Mouse (Mus musculus) T-helper 1 cell (primary cell): ENCODE data around the gene Disp2.

Source experiments
- in situ Hi-C: fragments of 300-600 bp; cut with MboI, MseI; formaldehyde crosslinking; loops from one replicate; pipeline ENCODE4 v1.15.1; 2025; ENCODE audit warnings: high pct_unique_total_duplicates

Gene Disp2

DNA sequence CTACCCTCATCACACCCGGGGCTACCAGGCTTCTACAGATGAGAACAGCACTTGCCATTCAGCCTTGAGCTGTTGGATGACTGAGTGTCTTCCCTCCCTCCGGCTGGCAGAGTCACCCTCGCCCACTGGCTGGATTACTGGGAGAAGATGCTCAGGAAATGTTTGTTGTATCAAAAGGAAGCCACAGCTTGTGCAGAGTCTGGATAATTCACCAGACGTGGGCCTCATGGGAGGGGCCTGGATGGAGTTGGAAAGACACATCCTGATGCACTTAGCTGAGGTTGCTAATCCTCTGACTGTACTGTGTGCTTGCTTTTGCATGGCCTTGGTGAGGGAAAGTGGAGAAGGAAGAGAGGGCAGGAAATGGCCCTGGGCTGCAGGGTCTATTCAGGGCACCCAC lies 23.4 kb upstream of the Disp2 start:
- in situ Hi-C loops: loop anchor here (5.0 kb wide), 1 partner anchor 119 kb away; no protein-coding TSS in a partner anchor

DNA sequence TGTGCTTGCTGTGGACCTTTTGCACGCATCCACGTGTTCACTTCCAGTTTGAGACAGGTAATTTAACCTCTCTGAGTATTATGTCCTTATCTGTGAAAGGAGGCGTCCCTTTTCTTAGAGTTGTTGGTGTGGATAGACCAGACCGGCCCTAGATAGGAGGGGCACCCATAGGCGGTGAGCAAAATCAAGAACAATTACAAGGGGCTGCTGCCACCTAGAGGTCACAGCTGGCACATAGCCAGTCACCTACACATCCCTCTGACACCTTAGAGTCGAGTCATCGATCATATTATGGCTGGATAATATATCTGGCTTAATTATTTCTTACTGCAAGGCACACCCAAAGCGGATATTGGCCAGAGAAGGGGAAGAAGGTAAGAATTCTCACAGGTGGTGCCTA lies 19.7 kb upstream of the Disp2 start:
- in situ Hi-C loops: loop anchor here (5.0 kb wide), 1 partner anchor 123 kb away; no protein-coding TSS in a partner anchor

DNA sequence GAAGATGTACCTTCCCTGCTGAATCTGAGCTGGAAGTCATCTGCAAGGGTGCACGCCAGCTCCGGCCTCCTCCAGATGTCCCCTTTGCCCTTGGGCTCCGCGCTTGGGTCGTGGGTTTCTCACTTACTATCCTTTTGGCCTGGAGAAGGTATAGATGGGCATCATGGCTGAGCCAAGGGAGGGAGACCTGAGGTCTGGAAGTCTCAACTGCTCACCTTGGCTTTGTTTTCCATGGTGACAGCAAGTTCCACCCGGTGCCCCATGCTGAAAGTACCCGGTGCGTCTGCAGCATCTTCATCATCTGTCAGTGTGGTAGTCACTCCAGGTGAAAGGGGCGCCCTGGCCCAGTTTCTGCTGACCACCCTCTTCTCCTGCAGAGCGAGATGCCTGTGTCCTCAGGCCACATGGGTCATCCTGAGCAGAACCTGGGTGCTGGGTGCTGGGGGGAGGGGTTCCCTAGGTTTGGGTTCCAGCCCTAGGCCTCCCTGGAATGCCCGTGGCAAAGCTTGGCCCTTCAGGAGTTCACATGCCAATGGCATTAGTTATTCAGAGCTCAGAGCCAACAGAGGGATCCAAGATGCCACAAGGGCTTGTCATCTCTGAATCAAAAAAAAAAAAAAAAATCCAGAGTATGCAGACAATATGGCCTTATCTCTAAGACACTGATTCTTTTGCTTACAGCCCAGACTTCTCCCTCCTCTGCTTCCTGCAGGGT lies 19.1 kb upstream of the Disp2 start:
- in situ Hi-C loops: no loop called here

DNA sequence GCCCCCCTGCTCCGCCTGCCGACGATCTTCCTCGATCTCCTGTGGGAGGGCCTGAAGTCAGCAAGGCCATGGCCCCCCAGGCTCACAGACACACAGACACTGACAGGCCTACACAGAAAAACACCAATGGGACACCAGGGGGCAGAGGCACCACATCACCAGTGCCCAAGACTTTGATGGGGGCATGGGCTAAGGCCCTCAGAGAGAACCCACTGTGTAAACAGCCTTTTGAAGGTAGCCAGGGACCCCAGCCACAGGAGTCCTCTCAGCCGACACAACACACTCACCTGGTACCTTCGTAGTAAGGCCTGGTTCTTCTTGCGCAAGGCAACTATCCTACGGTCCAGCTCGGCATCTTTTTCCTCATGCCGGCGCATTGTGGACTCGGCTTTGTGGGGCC lies 18.2 kb upstream of the Disp2 start:
- in situ Hi-C loops: no loop called here

DNA sequence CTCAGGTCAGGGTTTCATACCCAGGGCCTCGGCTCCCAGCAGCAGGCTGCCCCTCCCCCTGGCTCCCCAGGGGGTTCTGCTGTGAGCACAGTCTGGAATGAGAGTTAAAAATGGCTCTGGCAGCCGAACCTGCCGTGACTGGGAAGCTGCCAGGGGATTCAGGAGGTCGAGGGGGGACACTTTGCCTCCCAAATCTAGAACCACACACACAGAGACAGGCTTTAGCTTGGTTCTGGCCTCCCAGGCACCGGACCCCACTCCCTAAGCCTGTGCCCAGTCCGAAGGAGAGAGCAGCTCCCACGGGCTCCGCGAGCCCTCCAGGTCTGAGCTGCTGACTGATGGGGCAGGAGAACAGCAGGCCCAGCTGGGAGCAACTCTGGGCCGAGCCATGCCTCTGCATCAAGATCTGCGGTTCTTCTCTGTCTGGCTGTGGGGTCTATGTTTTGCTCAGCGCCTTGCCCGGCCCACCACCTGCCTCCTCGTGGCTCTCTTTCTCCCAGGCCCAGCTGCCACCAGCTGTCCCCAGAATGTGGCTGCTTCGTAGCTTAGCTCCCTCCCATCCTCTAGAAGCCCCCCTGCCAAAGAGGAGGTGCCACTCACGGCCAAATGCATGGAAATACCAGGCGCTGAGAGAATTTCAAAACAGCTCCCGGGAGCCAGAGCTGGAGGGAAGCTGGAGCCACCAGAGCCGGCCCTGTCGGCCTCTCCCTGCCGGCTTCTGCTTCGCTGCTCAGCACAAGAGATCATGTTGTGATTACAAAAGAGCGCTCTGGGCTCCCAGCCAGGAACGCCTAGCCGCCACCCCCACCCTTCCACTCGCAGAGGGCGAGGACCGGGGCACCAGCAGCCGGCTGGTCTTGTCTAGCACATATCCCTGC lies 17.4 kb upstream of the Disp2 start, which contains the start of gene Ccdc9b:
Gene Ccdc9b, minus strand, starts transcription at position 756 of the 878 bp plus-strand sequence.
- in situ Hi-C loops: no loop called here

DNA sequence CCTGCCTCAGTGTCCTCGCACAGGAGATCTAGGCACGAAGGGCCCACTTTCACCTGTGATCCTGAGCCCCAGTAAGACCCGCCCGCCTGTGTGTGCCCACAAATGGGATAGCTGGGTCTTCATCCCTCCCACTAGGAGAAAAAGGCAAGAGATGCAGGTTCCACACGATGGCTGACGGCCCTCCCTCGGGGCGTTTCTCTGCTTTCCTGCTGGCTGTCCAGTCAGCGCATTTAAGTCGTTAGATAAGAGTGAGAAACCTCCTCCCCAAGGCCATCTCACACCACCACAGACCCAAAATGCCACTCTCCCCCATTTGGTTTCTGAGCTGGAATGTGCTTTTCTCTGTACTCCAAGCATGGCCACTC lies 16.8 kb upstream of the Disp2 start:
- in situ Hi-C loops: no loop called here

DNA sequence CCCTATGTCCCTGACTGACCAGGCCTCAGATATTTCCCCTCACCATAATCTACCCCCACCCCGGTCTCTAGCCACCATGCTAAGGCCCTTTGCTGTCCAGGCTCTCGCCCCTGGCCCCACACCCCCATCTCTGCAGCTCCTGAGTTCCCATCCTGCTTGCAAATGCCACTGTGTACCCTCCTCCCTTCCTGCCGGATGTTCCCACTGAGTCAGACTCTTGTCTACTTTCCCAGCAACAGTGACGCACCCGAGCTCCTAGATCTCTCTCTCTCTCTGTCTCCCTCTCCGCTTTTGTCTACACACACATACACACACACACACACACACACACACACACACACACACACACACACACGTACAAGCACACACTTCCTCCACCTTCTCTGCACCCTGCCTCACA lies 16.1 kb upstream of the Disp2 start:
- in situ Hi-C loops: no loop called here

DNA sequence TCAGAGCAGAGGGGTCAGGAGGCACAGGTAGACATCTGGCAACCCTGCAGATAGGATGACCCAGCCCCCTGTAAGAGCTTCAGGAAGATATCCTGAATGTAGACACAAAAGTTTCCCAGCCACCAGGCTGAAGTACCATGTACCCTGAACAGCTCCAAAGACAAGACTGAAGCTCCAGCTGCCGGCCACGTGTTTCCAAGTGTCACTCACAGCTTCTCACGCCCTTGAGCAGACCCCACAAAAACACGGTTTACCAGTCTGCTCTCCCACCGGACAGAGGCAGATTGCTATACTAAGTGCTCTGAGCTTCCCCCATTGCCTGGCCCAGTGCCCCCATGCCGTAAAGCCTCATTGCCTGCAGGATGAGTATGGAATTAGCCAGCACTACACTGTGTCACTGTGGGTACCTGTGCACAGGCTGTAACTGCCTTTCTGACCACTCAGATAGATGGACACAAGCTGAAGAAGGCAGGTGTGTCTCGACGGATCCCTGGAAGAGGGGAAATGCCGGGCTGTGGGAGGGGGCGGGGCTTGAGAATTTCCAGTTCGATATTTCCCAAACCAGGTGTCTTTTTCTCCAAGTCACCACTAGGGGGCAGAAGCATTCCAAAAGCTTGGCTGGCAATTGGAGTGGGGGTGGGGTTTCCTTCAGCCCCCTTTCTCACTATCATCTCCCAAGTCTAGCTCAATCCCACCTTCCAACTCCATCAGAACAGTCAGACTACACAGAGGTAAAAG lies 15.3 kb upstream of the Disp2 start:
- in situ Hi-C loops: no loop called here

DNA sequence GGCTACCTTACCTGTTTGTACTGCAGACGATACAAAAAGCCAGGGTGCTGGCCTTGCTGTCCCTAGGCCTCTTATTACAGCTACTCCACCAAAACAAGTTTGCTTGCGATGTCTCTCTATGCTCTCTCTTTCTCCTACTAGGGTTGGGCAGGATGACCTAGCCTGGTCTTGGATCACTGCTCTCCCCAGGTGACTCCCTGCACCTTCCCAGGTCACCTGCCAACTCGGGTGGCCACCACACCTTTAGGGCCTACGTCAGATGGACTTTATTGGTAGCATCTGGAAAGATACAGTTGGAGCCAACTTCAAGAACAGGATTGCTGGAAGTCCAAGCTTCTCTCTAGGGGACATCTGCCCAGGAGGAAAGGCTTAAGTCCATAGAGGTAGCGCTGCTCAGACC lies 14.6 kb upstream of the Disp2 start:
- in situ Hi-C loops: loop anchor here (5.0 kb wide), 1 partner anchor 112 kb away; no protein-coding TSS in a partner anchor

DNA sequence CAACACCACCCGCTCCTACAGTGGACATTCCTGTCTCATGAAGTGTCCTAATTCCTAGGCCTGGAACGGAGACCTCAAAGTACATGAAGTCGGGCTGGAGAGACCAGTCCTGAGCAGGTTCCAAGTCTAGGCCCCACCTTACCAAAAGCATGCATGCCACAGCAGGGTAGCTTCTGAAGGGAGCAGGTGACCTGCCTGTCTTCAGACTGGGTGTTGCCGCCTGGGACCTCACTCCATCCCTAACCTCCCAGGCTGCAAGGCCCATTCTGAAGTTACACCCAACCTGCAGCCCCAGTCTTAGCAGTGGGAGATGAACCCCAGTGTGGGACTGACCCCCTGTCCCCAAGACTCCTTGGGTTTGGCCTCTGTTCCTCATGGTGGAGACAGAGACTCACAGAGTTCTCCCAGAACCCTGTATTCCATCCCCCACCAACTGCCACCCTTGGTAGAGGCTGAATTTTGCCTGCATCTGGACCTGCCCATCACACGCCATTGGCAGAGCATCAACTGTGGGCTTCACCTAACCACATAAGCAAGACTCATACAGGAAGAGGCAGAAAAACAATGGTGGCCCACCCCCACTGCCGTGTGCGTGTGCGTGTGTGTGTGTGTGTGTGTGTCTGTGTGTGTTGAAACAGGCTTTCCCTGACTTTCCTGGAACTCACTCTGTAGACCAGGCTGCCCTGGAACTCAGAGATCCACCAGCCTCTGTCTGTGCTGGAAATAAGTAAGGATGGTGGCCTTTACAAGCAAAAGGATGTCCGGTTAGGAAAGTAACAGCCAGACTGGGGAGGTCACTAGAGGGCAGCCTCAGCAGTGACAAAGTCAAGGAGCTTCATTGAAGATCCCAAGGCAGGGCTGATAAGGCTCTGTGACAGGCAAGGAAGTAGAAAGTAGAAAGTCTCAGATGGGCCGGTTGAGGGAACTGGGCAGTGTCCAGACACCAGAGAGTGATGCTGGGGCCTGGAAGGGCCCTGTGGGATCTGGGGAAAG lies 13.2 kb upstream of the Disp2 start:
- in situ Hi-C loops: loop anchor here (5.0 kb wide), 1 partner anchor 111 kb away; no protein-coding TSS in a partner anchor

DNA sequence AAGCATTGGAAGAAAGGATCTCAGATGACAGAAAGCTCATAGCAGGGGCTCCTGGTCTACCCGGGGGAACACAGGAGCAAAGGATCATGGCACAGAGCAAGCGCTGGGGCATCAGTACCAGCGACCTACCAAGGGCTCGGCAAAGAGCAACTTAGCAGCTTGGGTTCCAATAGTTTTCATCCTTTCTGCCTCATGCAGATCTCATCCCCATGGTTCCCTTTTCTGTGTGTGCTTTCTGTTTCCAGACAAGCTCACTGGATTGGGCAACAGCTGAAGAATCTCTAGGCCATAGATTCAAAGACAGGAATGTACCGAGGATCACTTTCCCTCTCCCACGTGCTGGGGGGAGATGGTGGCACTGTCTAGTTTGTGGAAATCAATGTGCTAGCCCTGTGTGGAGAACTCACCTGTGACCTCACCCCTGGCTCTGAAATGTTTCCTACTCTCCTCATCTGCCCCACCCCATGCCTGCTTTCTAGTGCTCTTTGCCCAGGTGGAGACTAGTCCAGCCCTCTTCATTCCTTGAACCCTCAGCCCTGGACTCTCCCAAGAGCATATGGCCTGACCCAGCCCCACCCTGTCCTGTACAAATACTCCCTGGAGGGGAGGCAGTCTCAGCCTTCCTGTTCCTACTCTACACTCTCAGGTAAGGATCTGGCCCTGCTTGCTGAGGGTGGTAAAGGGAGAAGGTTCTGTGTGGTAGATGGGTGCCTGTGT lies 7.2 kb upstream of the Disp2 start, which contains the start of gene Phgr1:
Gene Phgr1, plus strand, starts transcription at position 612 of the 717 bp plus-strand sequence.
- in situ Hi-C loops: no loop called here

DNA sequence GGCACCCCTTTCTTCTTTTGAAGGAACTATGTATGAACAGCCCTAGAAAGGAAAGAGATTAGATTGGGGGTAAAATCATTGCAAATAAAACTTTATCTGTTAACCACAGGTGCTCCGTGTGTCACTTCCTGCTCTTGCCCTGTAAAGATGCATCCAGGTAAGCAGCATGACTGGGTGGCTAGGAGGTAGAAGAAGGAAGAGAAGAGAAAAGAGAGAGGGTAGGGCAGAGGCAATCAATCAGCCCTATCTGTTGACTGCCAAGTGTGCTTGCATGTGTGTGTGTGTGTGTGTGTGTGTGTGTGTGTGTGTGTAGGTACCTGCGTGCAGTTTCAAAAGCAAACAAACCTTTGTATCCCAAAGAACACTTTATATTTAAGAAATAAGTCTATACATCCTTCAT lies 5.0 kb upstream of the Disp2 start:
- in situ Hi-C loops: no loop called here

DNA sequence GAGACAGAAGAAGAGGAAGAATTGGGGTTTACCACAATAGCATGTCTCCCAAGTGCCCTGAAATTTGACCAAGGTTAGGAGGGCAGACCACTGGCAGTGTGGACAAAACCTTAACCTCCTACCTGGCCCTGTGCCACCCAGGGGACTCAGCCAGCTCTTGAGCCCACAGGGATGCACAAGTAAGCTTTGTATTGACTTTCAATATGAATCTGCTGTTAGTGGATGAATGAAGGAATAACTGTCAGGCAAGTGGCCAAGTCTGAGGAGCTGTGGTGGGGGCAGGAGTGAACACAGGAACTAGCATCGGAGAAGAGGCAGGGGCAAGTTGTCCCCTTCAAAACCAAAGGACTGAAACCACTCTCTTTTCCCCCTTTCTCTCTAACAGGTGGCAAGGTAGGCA lies 4.1 kb upstream of the Disp2 start:
- in situ Hi-C loops: no loop called here

DNA sequence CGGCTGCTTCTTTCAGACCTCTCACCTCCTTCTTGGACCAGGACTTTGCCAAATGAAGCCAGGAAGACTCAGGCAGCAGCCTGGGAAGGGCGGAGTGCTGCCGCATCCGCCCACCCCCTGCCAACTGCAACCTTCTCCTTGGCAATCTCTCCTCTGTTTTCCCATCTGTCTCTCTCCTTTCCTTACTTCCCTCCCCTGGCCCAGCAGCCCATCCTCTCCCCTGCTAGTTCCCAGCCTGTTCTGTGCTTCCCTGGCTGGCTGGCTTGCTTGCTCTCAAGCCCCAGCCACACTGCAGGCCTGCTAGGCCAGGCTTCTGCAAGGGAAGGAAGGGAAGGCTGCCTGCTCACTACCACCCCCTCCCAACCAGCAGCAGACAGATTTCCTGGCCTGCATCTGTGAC lies 3.7 kb upstream of the Disp2 start:
- in situ Hi-C loops: no loop called here

DNA sequence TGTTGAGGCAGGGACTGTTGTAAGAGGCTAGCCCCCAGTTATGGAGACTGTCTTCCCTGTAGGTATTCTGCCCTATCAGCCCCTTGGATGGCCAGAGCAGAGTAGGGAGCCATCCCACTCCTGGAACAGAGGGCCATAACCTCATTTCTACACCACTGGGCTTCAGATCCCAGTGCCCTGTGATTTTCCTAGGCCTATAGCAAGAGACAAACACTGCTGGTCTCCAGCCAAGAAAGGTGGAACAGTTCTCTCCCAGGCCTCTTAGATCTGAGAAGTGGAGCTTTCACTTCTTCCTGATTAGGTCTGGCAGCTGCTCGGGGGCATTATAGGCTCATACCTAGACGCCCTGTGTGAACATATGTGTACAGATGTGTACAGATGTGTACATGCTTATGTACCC lies 3.2 kb upstream of the Disp2 start:
- in situ Hi-C loops: no loop called here

DNA sequence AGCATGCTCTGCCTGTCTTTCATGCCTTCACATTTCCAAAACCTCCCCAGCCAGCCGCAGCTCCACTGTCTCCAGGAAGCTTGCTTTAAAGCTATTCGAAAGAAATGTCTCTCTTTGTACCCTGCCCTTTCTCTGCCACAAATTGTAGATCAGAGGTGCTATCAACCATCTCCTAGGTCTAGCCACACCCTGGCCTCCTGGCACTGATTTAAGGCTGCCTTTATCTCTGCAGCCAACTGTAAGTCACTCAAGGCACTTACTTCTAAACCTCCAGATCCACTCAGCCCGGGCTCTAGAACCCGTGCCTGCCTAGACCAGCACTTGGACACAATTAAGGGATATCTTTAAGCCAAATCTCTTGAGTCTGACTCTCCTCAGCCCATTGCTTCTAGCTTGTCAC lies 1.1 kb upstream of the Disp2 start:
- in situ Hi-C loops: no loop called here

DNA sequence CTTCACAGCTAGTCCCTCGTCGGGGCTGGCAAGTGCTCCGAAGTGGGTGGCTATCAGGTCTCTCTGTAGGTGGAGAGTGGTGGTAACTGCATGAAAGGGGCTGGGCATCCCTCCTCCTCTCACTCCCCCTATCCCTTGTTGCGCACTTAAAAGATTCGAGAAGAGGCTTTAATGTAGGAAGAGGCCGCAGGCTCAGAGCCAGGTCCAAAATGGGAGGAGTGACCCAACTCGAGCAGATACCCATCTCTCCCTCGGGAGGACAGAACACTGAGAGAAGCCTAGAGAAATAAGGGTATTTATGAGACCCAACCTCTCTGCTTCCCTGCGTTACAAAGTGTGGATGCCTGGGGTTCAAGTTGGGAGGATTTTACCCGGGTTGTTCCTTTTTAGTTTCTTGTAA lies 454 bp upstream of the Disp2 start:
- in situ Hi-C loops: no loop called here

DNA sequence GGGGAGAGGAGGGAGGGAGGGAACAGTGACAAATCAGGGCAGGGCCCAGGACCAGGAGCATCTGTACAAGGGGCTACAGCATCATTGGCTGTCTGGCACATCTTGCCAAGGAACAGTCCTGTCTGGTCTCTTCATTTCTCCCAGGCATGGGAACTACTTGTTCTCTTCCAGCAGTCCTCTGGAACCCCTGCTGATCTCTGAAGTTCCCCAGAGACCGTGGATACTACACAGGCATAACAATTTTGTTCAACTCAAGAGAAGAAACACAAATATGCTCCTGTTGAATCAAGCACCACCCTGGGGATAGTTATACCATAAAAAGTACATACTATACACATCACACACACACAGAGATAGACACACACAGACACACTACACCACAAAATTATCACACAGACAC lies 1.6 kb downstream of the Disp2 start:
- in situ Hi-C loops: no loop called here

DNA sequence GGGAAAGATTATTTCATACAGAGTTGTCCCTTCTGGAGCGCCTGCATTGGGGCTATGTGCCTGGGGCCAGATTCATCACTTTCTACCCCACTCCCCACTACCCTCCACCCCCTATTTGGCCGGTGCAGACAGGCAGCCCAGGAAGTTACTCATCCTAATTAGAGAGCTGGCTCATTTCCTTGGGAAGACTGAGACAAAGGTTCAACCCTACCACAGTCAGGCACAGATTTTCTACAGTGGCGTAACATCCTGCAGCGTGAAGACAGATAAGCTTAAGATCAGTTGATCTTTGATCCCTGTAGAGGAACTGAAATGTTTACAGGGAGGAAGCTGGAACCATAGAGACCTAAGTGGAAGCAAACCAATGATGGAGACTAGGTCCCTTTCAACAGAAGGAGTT lies 2.8 kb downstream of the Disp2 start:
- in situ Hi-C loops: no loop called here

DNA sequence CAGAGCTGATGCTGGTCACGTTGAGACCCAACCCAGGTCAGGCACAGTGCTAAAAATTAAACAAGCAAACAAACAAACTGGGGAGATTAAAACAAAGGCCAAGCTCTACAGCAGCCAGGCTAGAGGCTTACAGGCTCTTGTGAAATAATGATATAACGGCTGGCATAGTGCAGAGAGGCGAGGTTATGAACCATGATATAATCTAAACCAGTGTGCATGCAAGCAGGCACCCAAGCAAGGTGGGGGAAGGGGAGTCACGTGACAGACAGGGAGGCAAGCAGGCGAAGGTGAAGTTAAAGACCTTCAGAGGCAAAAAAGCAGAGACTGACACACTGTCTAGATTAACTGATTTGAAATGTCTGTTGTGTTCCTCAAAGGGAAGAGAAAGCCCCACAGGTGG lies 3.6 kb downstream of the Disp2 start:
- in situ Hi-C loops: no loop called here
